Mouse (Mus musculus): Measurements from ENCODE around the gene Arhgap24. TPM values are rescaled to one million over a fixed set of nuclear protein-coding genes. Genes with fewer than 3 reads are reported as not detected.

Gene Arhgap24
- polyA plus RNA-seq, 1 experiment from 2014 or later, result 6.1 TPM

GRCm38 (mm10) chr5:102664988-102665726 is 184.0 kb downstream of the Arhgap24 start:
- no peaks in the 10 kb centered on the region; the same call in 1 of the 2 replicates for H3K4me1 ChIP-seq
- no peak overlapping the region for H3K9ac ChIP-seq
- H3K4me3 ChIP-seq, result no peak overlapping the region
- H3K9me3 ChIP-seq, result no peaks in the 10 kb centered on the region
- H3K27me3 ChIP-seq (replicated peaks), result no peaks in the 10 kb centered on the region
- no peak overlapping the region for H3K4me2 ChIP-seq (replicated peaks)
- H3K27ac ChIP-seq, result no peak overlapping the region
- WGBS, result 41% methylated on average over 13 of the region's 13 CpGs
- no peaks in the 10 kb centered on the region for H3K36me3 ChIP-seq
- no peak for ATAC-seq (ENCODE audit: low FRiP score, low read depth)

GRCm38 (mm10) chr5:102666886-102667285 is 185.7 kb downstream of the Arhgap24 start:
- 91% methylated on average over 3 of the region's 3 CpGs for WGBS
- no peak overlapping the region for H3K4me2 ChIP-seq (replicated peaks)

GRCm38 (mm10) chr5:102667754-102668575 is 186.8 kb downstream of the Arhgap24 start:
- Histone ChIP-seq H3K4me3 (no peak overlapping the region), H3K4me2 (replicated peaks) (no peak overlapping the region), H3K36me3 (no peaks in the 10 kb centered on the region), H3K9me3 (no peaks in the 10 kb centered on the region), H3K9ac (no peak overlapping the region), H3K27me3 (replicated peaks) (no peaks in the 10 kb centered on the region), H3K4me1 (no peaks in the 10 kb centered on the region; the same call in 1 of the 2 replicates), H3K27ac (no peak overlapping the region)
- WGBS, result 89% methylated on average over 9 of the region's 9 CpGs
- no peak for ATAC-seq (ENCODE audit: low FRiP score, low read depth)

More at GRCm38 (mm10) chr5:102666886-102667285, 185.7 kb downstream of the Arhgap24 start:
- Histone ChIP-seq H3K27ac (no peak overlapping the region), H3K27me3 (replicated peaks) (no peaks in the 10 kb centered on the region), H3K4me3 (no peak overlapping the region), H3K9me3 (no peaks in the 10 kb centered on the region), H3K36me3 (no peaks in the 10 kb centered on the region), H3K4me1 (no peaks in the 10 kb centered on the region; the same call in 1 of the 2 replicates), H3K9ac (no peak overlapping the region)
- ATAC-seq (ENCODE audit: low FRiP score, low read depth), result no peak

GRCm38 (mm10) chr5:102670206-102670605 is 189.0 kb downstream of the Arhgap24 start:
- H3K27ac ChIP-seq, result no peak overlapping the region

GRCm38 (mm10) chr5:102670731-102671345 is 189.6 kb downstream of the Arhgap24 start:
- Histone ChIP-seq H3K4me1 (no peaks in the 10 kb centered on the region), H3K4me3 (no peak overlapping the region), H3K4me2 (replicated peaks) (no peak overlapping the region), H3K36me3 (no peaks in the 10 kb centered on the region), H3K27me3 (replicated peaks) (no peaks in the 10 kb centered on the region), H3K9ac (no peak overlapping the region), H3K27ac (no peak overlapping the region), H3K9me3 (no peaks in the 10 kb centered on the region)
- WGBS, result 73% methylated on average over 5 of the region's 5 CpGs
- ATAC-seq (ENCODE audit: low FRiP score, low read depth), result no peak

More at GRCm38 (mm10) chr5:102670206-102670605, 189.0 kb downstream of the Arhgap24 start:
- no peak for ATAC-seq (ENCODE audit: low FRiP score, low read depth)
- Histone ChIP-seq H3K4me1 (no peaks in the 10 kb centered on the region; the same call in 1 of the 2 replicates), H3K36me3 (no peaks in the 10 kb centered on the region), H3K9ac (no peak overlapping the region), H3K4me2 (replicated peaks) (no peak overlapping the region), H3K4me3 (no peak overlapping the region), H3K9me3 (no peaks in the 10 kb centered on the region), H3K27me3 (replicated peaks) (no peaks in the 10 kb centered on the region)
- 83% methylated on average over 4 of the region's 4 CpGs for WGBS

- no peak for ATAC-seq (ENCODE audit: low FRiP score, low read depth)
- no peak overlapping the region for H3K27ac ChIP-seq
- no peak overlapping the region for H3K4me3 ChIP-seq
- H3K27me3 ChIP-seq (replicated peaks), result no peaks in the 10 kb centered on the region
- no peaks in the 10 kb centered on the region for H3K9me3 ChIP-seq
- 68% methylated on average over 2 of the region's 2 CpGs for WGBS
- no peaks in the 10 kb centered on the region for H3K4me1 ChIP-seq
- no peak overlapping the region for H3K4me2 ChIP-seq (replicated peaks)
- no peaks in the 10 kb centered on the region for H3K36me3 ChIP-seq
- H3K9ac ChIP-seq, result no peak overlapping the region
These were observed 194.1 kb downstream of the Arhgap24 start for GRCm38 (mm10) chr5:102675326-102675725.

- Histone ChIP-seq H3K27me3 (replicated peaks) (no peaks in the 10 kb centered on the region), H3K4me3 (no peak overlapping the region), H3K9me3 (no peaks in the 10 kb centered on the region), H3K27ac (no peak overlapping the region), H3K9ac (no peak overlapping the region), H3K4me2 (replicated peaks) (no peak overlapping the region), H3K36me3 (no peaks in the 10 kb centered on the region), H3K4me1 (no peaks in the 10 kb centered on the region)
- 56% methylated on average over 2 of the region's 2 CpGs for WGBS
- no peak for ATAC-seq (ENCODE audit: low FRiP score, low read depth)
These were observed 196.0 kb downstream of the Arhgap24 start for GRCm38 (mm10) chr5:102677176-102677575.

GRCm38 (mm10) chr5:102687673-102688072 is 206.5 kb downstream of the Arhgap24 start:
- H3K4me3 ChIP-seq, result no peak overlapping the region
- H3K4me1 ChIP-seq, result no peaks in the 10 kb centered on the region
- no peak overlapping the region for H3K9ac ChIP-seq

GRCm38 (mm10) chr5:102692487-102692886 is 211.3 kb downstream of the Arhgap24 start:
- 22% methylated on average over 4 of the region's 4 CpGs for WGBS
- Histone ChIP-seq H3K27ac (no peak overlapping the region), H3K4me2 (replicated peaks) (no peak overlapping the region), H3K4me1 (no peaks in the 10 kb centered on the region), H3K27me3 (replicated peaks) (no peaks in the 10 kb centered on the region), H3K36me3 (no peaks in the 10 kb centered on the region), H3K4me3 (no peak overlapping the region), H3K9ac (no peak overlapping the region), H3K9me3 (no peaks in the 10 kb centered on the region)
- ATAC-seq (ENCODE audit: low FRiP score, low read depth), result no peak

More at GRCm38 (mm10) chr5:102687673-102688072, 206.5 kb downstream of the Arhgap24 start:
- ATAC-seq (ENCODE audit: low FRiP score, low read depth), result no peak
- no peak overlapping the region for H3K27ac ChIP-seq
- 83% methylated on average over 5 of the region's 5 CpGs for WGBS
- no peaks in the 10 kb centered on the region for H3K9me3 ChIP-seq
- H3K27me3 ChIP-seq (replicated peaks), result no peaks in the 10 kb centered on the region
- no peaks in the 10 kb centered on the region for H3K36me3 ChIP-seq
- no peak overlapping the region for H3K4me2 ChIP-seq (replicated peaks)

GRCm38 (mm10) chr5:102693192-102693591 is 212.0 kb downstream of the Arhgap24 start:
- H3K9me3 ChIP-seq, result no peaks in the 10 kb centered on the region
- H3K9ac ChIP-seq, result no peak overlapping the region
- H3K27me3 ChIP-seq (replicated peaks), result no peaks in the 10 kb centered on the region
- H3K27ac ChIP-seq, result no peak overlapping the region
- no peak for ATAC-seq (ENCODE audit: low FRiP score, low read depth)
- no peaks in the 10 kb centered on the region for H3K4me1 ChIP-seq
- no peak overlapping the region for H3K4me2 ChIP-seq (replicated peaks)
- H3K36me3 ChIP-seq, result no peaks in the 10 kb centered on the region
- no peak overlapping the region for H3K4me3 ChIP-seq
- WGBS, result 61% methylated on average over 2 of the region's 2 CpGs

GRCm38 (mm10) chr5:102693871-102694270 is 212.7 kb downstream of the Arhgap24 start:
- no peak overlapping the region for H3K4me3 ChIP-seq
- WGBS, result 89% methylated on average over 3 of the region's 3 CpGs
- ATAC-seq (ENCODE audit: low FRiP score, low read depth), result no peak

GRCm38 (mm10) chr5:102697784-102698183 is 216.6 kb downstream of the Arhgap24 start:
- H3K36me3 ChIP-seq, result no peaks in the 10 kb centered on the region
- no peak overlapping the region for H3K4me3 ChIP-seq
- no peaks in the 10 kb centered on the region for H3K27me3 ChIP-seq (replicated peaks)
- no peak for ATAC-seq (ENCODE audit: low FRiP score, low read depth)
- no peaks in the 10 kb centered on the region for H3K4me1 ChIP-seq
- H3K4me2 ChIP-seq (replicated peaks), result no peak overlapping the region
- H3K27ac ChIP-seq, result no peak overlapping the region
- 84% methylated on average over 1 of the region's 1 CpGs for WGBS
- H3K9ac ChIP-seq, result no peak overlapping the region
- no peaks in the 10 kb centered on the region for H3K9me3 ChIP-seq

More at GRCm38 (mm10) chr5:102693871-102694270, 212.7 kb downstream of the Arhgap24 start:
- no peaks in the 10 kb centered on the region for H3K27me3 ChIP-seq (replicated peaks)
- H3K4me2 ChIP-seq (replicated peaks), result no peak overlapping the region
- no peak overlapping the region for H3K27ac ChIP-seq
- H3K36me3 ChIP-seq, result no peaks in the 10 kb centered on the region
- H3K4me1 ChIP-seq, result no peaks in the 10 kb centered on the region
- no peaks in the 10 kb centered on the region for H3K9me3 ChIP-seq
- no peak overlapping the region for H3K9ac ChIP-seq

Data from neural tube, embryonic 12.5 days (tissue).